Mouse (Mus musculus): ENCODE results near the gene Npb.
"Not testable (repeated sequence)": the region's sequence is repeated elsewhere in the genome, so short reads cannot be mapped to it uniquely, and the experiment has no call there.

GRCm38 (mm10) chr11:120582982-120583293, 25.3 kb upstream of the Npb start:
- TF ChIP-seq CTCF, EP300 (IDR thresholded peaks at IDR 0.05; ENCODE audit: low read depth): not testable (repeated sequence)

All from liver, postnatal 0 days (tissue).